Mouse (Mus musculus) monocyte, adult 2 months (primary cell): ENCODE measurements around the gene Mybphl.

Experiments
- DNase-seq, 2 experiments: peaks; one replicate each; pipeline ENCODE4 v3.0.0; 2022; ENCODE audit warnings: low spot score in 2 of 2, low read depth in 1 of 2

Mybphl gene

DNA sequence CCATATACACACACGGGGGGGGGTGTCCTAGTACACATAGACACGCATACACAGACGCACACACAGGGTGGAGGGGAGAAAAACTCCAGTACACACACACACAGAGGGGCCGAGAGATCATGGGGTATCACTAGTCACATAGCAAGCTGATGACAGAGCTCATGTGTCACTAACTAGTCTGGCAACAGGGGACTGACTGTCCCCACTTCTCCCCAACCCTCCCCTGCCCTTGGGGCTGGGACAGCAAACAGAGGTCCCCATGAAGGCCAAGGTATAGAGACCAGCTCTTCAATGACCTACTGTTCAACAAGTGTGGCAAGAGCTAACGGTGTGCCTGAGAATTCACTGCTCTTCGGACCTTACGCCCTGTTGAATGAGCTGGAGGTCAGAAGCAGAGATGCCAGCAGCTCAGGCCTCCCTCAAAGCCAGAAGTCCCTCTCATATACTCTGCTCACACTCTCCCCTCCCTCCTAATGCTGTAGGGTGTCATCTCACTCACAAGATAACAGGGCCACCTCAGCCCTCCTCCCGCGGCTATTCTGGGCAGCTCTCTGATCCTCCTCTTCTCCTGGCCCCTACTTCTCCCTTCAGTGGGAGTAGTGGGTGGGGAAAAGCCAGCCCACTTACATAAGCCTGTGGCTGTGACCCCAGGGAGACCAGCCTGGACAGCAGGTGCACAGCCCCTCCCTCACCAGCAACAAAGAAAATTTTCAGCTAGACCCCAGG is at the start of gene Mybphl:
Gene Mybphl (plus strand): TSS at position 642 of the 726 bp plus-strand sequence.
- DNase-seq = no peak

DNA sequence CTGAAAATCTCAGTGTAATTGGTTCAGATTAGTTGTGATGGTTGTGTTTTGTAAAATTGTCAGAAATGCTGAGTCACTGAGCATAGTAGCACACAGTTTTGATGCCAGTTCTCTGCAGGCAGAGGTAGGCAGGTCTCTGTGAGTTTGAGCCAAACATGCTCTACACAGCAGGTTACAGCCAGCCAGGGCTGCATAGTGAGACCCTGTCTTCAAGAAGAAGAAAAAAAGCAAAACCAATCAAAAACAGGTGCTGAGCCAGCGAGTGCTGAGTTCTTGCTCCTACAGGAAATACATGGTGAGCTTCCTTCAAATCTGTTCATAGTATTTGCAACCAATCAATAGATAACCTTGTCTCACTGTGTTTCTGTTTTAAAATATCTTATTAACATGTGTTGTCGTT is 46.2 kb upstream of the Mybphl start:
- no peak for DNase-seq

DNA sequence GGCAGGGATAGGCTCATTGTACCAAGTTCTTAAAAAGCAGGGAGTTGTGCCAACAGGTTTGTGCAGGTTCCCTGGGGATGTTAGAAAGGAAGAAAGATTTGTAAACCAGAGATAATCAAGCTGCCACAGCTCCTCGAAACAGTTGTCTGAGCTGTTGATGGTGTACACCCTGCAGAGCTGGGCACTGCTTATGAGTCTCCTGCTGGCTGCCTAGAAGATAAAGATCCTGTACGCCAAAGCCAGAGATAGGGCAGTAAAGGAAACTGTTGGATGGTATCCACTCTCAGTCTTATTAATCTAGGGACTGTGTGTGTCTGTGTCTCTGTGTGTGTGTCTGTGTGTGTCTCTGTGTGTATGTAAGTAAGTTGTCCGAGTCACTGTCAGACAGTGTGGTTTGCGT is 43.0 kb upstream of the Mybphl start:
- no peak for DNase-seq

DNA sequence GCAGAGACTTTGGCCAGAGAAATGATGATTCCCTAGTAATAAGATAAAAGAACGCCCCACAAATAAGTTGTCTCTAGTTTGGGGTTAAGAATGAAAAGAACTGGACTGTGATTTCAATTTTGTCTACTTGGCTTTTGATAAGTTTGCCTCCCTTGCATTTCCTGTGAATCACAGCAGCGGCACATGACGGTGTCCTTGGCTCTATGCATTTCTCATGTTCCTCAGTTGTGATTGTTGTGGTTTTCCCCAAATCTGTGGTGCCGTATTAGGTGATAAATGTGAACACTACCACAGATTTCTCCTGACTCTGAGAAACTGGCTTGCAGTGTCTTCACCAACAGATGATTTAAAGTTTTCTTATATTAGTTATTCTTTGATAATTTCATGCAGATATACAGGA is 42.6 kb upstream of the Mybphl start:
- no peak for DNase-seq

DNA sequence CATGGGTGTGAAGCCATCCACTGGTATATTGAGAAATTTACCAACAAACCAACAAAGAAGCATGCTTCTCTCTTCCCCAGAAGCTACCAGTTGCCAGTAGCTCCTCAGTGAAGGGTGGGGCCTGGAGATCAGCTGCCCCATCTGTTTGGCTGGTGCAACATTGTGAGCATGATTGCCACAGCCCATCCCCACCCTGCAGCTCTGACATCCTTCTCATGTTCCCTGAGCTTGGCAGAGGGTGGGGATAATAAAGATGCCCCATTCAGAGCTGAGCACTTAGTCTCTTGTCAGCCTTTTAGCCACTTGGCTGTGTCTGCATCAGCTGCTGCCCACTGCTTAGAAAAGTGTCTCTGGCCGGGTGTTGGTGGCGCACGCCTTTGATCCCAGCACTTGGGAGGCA is 41.7 kb upstream of the Mybphl start:
- peak in 1 of 2 experiments; percentile 19 for DNase-seq

DNA sequence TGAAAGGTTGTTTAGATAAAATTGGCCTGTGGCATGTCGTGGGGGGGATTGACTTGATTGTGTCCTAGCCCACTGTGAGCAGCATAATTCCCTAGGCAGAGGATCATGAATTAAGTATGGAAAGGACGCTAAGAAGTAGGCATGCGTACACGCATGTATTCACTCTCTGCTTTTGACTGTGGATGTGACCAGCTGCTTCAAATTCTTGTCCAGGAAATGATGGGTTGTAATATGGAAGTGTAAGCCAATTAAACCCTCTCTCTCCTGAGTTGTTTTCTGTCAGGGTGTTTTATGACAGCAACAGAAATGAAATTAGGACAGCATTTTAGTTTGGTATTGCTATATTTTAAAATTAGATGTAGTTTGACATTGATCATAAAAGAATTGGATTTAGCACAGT is 39.9 kb upstream of the Mybphl start:
- no peak for DNase-seq

DNA sequence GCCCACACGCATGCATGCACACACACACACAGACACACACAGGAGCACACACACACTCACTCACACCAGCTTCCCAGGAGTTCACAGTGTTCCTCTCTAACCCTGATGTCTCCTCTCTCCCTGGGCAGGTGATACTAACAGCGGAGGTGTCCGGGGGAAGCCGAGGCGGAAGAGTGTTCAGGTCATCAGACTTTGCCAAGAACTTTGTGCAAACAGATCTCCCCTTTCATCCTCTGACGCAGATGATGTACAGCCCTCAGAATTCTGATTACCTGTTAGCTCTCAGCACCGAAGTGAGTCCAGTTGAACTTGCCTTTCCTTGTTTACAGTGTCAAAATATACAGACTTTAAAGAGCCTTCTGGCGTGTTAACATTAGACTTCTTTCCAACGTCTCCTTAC is 39.2 kb upstream of the Mybphl start:
- DNase-seq = no peak

DNA sequence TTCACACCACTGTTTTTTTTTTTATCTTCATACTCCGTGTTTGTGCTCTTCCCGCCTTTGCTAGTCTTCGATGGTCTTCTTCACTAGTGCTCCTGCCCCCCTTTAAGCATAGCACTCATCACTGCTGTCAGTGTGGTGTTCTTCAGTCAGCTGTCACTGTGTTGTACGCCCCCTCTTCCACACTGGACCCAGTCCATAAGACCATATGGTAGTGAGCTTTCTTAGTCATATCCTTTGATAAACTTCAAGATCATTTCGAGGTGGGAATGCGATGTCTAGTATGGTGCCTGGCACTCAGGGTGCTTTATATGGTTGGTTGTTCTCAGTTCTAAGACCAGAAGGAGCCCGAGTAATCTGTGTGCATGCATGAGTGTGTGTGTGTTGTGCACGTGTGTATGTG is 37.4 kb upstream of the Mybphl start:
- DNase-seq = no peak

DNA sequence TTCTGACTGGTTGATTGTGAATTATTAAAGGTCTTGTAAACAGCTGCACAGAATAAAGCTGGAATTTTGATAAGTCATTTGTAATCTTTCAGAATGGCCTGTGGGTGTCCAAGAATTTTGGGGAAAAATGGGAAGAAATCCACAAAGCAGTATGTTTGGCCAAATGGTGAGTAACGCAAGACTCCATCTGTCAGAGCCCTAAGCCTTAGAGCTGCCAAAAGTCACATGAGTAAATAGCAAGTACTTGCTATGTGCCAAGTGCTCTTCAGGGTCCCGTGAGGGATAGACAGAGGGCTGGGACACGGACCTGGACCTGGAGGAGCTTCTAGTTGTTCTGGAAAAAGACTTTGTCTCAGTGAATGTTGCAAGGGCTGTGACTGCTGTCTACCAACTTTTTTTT is 36.8 kb upstream of the Mybphl start:
- DNase-seq = no peak

DNA sequence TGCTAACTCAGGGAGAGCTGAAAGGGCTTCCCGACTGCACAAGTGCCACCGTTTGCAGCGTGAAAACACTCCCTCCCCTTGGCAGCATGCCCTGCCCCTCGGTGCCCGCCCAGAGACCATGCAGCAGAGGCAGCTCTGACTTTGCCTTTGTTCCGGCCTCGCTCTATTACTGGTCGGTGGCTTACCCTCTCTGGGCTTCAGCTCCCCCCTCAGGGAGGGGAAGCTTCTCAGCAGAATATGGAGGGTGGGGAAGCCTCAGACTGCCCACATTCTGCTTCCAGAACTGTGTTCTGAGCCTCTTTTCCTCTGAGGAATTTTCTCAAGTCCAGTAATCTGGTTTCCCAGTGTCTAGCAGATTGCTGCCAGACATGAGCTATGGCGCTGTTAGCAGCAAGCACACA is 36.3 kb upstream of the Mybphl start:
- DNase-seq = no peak

DNA sequence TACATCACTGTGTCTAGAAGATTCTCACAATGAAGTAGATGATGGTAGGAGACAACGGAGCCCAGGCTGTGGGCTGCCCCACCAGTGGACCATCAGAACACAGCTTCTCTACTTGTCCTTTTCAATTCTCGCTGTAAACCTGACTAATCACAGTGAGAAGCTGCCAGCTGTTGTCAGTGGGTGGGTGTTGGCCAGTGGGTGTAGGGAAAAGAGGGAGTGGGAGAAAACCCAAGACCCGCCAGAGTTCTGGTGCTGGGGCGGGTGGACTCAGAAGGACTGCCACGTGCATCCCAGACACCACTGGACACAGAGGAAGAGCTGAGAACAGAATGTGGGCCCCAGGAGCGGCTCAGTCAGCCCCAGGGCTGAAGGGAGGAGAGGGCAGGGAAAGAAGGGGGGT is 33.9 kb upstream of the Mybphl start:
- no peak for DNase-seq

DNA sequence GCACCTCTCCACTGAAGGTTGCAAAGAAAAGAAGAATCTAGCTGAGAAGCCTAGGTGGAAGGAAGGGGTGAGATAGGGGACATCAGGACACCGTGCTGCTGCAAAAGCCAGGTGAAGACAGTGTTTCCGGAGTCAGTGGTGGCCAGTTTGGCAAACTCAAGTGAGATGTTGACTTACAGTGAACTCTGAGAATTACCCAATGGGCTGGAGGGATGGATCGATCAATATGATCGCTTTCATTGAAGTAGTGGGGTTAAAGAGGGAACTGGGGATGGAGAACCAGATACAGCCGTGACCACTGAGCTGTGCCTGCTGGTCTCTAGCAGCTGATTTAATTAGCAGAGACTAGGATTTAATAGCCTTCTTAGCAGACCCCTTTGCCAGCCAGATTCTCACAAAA is 27.8 kb upstream of the Mybphl start:
- DNase-seq = no peak

DNA sequence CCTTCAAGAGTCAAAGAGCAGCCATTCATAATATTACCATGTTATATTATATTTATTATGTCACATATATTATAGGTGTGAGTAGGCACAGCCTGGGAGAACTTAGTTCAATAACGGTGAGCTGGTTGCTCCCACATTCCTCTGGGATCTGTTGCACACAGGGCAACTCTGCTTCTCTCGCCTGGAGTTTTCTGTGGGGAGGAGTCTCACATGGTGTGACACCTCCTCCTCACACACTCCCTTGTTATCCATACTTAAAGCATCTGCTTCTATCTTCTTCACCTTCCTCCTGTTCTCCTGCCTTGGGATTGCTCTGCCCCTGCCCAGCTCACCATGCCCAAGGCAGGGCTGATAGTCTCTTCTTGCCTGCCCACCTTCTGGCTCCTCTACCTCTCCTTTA is 23.7 kb upstream of the Mybphl start:
- DNase-seq = no peak

DNA sequence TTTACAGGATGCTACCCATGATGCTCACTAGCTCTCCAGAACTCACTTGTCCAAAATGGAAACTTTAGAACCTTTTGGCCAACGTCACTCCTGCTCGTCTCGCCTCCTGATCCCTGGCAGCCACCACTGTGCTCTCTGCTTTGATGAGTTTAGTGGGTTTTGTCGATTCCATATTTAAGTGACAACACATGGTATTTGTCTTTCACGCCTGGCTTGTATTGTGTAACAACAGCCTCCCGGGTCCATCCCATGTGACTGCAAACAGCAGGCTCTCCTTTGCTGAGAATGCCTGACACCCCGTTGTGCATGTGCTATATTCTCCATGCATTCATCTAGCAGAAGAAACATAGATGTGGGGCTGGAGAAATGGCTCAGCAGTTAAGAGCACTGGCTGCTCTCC is 22.5 kb upstream of the Mybphl start:
- no peak for DNase-seq

DNA sequence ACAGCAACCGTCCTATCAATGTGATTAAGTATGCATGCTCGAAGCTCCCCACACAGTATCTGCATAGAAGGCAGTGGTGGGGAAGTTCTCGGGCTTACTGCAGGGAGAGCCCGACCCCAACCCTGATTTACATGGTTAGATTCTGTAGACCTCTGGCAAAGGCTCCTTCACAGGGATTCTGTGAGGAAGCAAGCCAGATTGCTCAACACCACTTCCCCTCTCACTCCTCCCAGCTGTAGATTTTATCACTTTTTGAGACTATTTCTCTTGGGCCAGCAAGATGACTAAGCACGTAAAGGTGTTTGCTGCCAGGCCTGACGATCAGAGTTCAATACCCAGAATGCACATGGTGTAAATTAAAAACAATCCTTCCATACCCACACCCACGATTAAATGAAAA is 18.9 kb upstream of the Mybphl start:
- DNase-seq = no peak

DNA sequence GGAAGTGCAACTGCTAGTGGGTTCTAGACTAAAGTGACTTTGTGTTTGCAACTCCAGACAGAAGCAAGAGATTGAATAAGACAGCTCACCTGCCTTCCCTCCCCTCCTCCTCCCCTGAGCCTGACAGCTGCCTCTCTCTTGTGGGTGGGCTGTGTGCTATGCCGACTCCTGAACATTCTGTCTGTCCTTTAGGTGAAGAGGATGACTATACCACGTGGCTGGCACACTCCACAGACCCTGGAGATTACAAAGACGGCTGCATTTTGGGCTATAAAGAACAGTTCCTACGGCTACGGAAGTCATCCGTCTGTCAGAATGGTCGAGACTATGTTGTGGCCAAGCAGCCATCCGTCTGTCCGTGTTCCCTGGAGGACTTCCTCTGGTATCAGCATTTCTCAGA is 16.3 kb upstream of the Mybphl start:
- DNase-seq = no peak

DNA sequence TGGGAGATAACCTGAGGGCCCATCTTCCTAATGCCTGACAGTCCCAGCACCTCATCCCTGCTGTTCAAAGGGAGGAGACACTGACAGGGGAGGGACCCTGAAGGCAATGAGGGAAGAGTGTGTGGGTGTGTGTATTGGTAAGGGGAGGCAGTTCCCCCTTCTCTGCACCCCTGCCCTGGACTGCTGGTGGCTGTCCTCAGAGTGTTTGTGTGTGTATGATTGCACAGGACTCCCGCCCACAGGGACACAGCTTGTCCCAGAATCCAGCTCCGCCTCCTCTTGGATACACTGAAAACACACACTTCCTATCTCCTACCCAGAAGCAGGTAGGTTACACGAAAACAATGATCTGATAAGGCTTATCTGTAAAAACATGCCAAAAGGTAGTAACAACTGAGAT is 9.5 kb upstream of the Mybphl start:
- no peak for DNase-seq

DNA sequence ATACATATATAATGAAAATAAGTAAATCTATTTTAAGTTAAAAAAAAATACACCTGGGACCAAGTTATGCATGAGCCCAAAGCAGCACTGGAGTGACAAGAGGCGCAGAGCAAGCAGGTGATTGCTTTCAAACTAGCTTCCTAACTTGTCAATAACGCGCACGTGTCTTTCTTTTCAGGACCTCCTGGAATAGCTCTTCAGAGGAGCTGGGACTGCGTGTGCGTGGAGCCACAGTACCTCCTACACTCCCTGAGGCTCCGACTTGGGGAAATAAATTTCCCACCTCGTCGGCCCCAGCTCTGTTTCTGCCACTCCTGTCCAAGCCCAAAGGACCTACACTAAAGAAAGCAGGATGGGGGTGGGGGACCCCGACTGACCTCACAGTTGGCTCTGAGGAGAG is 7.7 kb upstream of the Mybphl start:
- no peak for DNase-seq

DNA sequence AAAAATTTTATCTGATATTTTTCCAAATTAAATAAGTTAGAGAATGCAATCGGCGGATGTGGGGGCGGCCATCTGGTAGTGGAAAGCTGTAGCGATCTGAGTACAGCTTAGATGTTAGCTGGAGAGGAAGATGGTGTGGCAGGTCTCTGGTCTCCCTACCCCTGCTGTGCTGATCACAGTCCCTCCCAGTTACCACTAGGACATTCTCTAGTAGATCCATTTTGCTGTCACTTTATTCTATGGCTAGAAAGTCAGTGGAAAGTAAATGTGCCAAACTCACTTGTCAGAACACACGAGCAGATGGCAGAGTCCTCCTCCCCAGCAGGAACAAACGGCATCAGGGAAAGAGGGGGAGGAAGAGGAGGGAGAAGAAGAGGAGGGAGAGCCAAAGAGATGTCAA is 6.3 kb upstream of the Mybphl start:
- no peak for DNase-seq

DNA sequence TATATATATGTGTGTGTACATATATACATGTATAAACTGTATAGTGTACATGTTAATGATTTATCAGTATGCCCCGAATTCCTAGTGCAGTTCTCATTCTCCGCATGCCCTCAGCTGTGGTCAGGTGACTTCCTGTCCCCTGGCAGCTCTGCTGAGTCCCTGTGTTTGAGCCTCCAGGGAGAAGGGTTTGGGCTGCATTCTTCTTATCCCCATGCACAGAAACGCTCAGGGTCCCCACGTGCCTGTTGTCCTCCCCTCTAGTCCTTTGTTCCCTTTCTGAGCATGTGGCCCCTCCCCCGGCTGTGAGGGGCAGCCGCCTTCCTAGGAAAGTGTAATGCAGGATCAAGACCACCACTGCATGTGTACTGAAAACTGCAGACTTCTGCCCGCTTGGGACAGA is 3.8 kb upstream of the Mybphl start:
- DNase-seq = no peak

DNA sequence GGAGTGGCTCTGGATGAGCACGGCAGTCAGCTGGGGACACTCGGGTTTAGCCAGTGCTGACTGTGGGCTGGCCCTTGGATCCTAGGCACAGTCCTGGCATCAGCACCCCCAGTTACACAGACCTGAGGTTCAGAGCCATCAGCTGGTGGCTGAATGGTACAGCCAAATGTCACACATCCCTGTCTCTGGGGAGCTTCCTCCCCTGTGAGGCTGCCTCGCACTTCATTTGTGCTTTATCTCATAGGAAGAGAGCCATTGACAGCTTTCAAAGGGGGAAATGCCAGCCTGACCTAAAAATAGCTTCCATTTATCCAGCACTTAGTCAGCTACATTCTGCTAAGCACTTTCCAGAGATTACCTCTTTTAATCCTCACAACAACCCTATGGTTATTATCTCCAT is 1.1 kb upstream of the Mybphl start:
- no peak for DNase-seq

DNA sequence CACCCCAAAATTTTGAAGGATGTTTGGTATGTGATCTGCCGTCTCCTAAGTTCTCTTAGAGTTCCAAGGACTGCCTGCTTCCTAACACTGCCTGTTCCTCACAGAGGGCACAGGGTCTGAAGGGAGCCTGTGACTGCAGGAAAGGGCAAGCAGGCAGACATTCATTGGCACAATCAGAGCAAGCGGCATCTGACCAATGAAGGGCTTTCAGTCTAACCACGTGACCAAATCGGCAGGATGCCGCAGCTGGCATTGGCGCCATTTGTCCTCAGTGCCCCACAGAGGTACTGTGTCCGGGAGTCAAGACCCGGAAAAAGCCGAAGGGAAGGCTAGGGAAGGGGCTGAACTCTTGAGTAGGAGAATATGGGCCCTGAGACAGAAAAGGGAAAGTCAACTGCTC is 2.5 kb downstream of the Mybphl start:
- no peak for DNase-seq

DNA sequence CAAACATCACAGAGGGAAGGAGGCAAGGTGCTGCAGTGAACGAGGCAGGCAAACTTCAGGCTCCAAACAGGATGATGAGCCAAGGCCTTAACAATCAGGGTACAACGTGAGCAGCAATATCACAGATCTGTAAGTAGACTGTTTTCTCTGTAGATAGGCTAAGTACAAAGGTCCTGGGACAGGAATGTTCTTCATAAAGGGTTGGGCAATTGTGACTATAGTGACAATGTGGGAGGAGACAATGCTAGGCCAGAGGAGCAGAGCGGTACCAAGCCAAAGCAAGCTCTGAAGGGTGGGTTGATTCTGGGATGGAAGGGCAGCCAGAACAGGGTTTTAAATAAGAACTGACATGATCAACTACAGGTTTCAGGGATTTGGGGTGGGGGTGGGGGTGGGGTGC is 3.1 kb downstream of the Mybphl start:
- no peak for DNase-seq

DNA sequence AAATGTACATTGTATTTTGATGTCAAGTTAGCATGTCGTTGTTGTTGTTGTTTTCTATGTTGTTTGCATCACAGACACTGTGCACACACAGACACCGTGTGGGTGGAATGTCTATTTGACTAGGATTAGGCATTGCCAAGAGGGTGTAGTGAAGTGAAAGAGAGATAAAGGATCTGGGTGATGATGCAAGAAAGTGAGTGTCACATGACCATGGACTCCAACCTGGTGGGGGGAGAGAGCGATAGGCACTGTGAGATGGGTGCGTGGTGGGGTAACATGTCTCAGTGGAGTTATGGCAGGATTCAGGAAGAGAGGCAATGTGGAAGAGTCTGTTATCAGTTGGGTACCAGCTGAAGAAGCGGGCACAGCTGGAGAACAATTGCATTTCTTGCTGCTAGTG is 4.0 kb downstream of the Mybphl start:
- DNase-seq = no peak
